Mouse (Mus musculus): ENCODE measurements around the gene Gm28845.

DNA sequence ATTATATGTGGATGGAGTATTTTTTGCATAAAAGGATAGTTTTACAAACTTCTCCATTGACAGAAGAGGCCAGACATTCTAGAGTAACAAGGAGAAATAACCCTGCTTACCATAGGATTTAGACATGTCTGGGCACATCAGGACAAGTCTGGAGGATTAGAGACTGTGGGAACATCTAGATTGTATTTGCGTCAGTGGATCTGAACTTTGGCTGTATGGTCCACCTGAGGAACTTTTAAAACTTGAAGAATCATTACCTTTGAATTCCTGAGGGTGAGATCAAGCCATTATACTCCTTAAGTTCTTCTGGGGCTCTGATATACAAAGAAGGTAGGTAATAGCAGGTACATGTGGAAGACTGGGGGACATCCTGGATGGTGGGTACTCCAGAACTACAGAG lies 12.3 kb upstream of the Gm28845 start:
- no peak for TF ChIP-seq CTCF (IDR thresholded peaks at IDR 0.05; ENCODE audit: low read depth)
- TF ChIP-seq EP300 (IDR thresholded peaks at IDR 0.05; ENCODE audit: low read depth), result no peak
